Mouse (Mus musculus): Measurements from ENCODE around the gene Ccdc116.

- no peak for TF ChIP-seq CTCF (conservative IDR thresholded peaks at IDR 0.05; ENCODE audit: insufficient read depth, insufficient read length, low read depth, low read length)
- TF ChIP-seq POLR2A (IDR thresholded peaks at IDR 0.05; ENCODE audit: low read depth, low read length), result no peak
Observed at GRCm38 (mm10) chr16:17154346-17154745, 7.3 kb upstream of the Ccdc116 start.

Data from kidney, adult 2 months (tissue).